ENCODE assay signal across 8 mouse cellular contexts in the genomic region with DNA sequence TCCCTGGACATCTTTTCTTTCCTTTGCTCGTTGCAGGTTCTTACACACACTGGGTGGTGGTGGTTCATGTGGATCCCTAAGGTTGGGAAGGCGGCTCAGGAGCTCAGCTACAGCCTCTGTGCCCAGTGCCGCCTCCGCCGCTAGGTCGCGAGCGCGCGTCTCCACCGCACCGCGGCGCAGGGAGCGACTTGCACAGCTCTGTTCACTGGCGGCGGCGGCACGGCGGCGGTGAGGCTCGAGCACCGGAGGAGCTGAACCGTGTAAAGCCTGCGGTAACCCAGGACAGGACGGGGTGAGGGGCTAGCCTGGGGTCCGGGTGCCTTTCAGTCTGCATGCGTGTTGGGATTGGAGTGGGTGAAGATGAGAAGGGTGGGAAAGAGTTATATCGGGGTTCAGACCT. TPM values are rescaled to one million over a fixed set of nuclear protein-coding genes. Genes with fewer than 3 reads are reported as not detected.
DNase-seq lines count a peak whose midpoint lies in the region; ATAC-seq and TF ChIP-seq lines count a peak whose summit lies in the region.

A gene (plus strand): TSS at position 201 of the 400 bp plus-strand sequence.

- H3K9ac ChIP-seq in heart, embryonic 14.5 days (ENCODE audit: low read length), result peak within 1 kb of the TSS; percentile 35; the same call in 1 of the 2 replicates
- H3K9ac ChIP-seq in kidney, postnatal 0 days (ENCODE audit: low read depth, low read length), result no peak within 1 kb of the TSS
- no peak within 1 kb of the TSS for H3K9ac ChIP-seq in limb, embryonic 15.5 days
- peak within 1 kb of the TSS; percentile 14; the same call in 1 of the 2 replicates for H3K9ac ChIP-seq in neural tube, embryonic 11.5 days (ENCODE audit: low read length)

- no peaks in the 10 kb centered on the region for H3K9me3 ChIP-seq in embryonic facial prominence, embryonic 10.5 days
- no peaks in the 10 kb centered on the region for H3K9me3 ChIP-seq in heart, embryonic 14.5 days (ENCODE audit: control insufficient read depth, low read length)
- no peaks in the 10 kb centered on the region for H3K9me3 ChIP-seq in kidney, postnatal 0 days (replicated peaks; ENCODE audit: low read length)
- no peaks in the 10 kb centered on the region for H3K9me3 ChIP-seq in limb, embryonic 15.5 days
- no peaks in the 10 kb centered on the region for H3K9me3 ChIP-seq in neural tube, embryonic 11.5 days (ENCODE audit: control insufficient read depth, low read length)

- H3K4me1 ChIP-seq in embryonic facial prominence, embryonic 10.5 days, result peaks cover 21% of the 10 kb centered on the region
- H3K4me1 ChIP-seq in heart, embryonic 14.5 days (ENCODE audit: control insufficient read depth in 2 of 2, insufficient read depth in 2 of 2, low read length in 2 of 2), result peaks cover 6% of the 10 kb centered on the region in 2 experiments; a peak in 1 of 4 replicates
- H3K4me1 ChIP-seq in kidney, postnatal 0 days (replicated peaks; ENCODE audit: insufficient read depth, low read length), result peaks cover 9% of the 10 kb centered on the region; the same call in 1 of the 2 replicates
- peaks cover 14% of the 10 kb centered on the region for H3K4me1 ChIP-seq in limb, embryonic 15.5 days
- H3K4me1 ChIP-seq in neural tube, embryonic 11.5 days (ENCODE audit: control insufficient read depth, insufficient read depth, low read length), result peaks cover 6% of the 10 kb centered on the region; the same call in 1 of the 2 replicates

- ATAC-seq in heart, embryonic 14.5 days (ENCODE audit: insufficient number of reproducible peaks, insufficient read depth, low FRiP score, low read depth), result peak; percentile 72
- peak; percentile 83 for ATAC-seq in kidney, postnatal 0 days (replicated peaks; ENCODE audit: low FRiP score, low read depth)
- 0 out of 2 replicates have a peak, but pooled peaks have one; percentile 63 for ATAC-seq in limb, embryonic 15.5 days (ENCODE audit: insufficient number of reproducible peaks, low FRiP score, low TSS enrichment, low read depth)
- ATAC-seq in neural tube, embryonic 11.5 days (ENCODE audit: insufficient read depth, low FRiP score, low TSS enrichment), result peak; percentile 94

- no peaks in the 10 kb centered on the region for H3K36me3 ChIP-seq in embryonic facial prominence, embryonic 10.5 days (replicated peaks)
- H3K36me3 ChIP-seq in heart, embryonic 14.5 days (ENCODE audit: control insufficient read depth, insufficient read depth, low read length), result no peaks in the 10 kb centered on the region
- no peaks in the 10 kb centered on the region for H3K36me3 ChIP-seq in kidney, postnatal 0 days (ENCODE audit: insufficient read depth, low read length)
- no peaks in the 10 kb centered on the region for H3K36me3 ChIP-seq in limb, embryonic 15.5 days
- no peaks in the 10 kb centered on the region for H3K36me3 ChIP-seq in neural tube, embryonic 11.5 days (ENCODE audit: control insufficient read depth, insufficient read depth, low read length)

- intact Hi-C loops in heart, postnatal 25 days (cut with DNase I), result no loop called here

- no peak within 1 kb of the TSS for H3K27ac ChIP-seq in embryonic facial prominence, embryonic 10.5 days (replicated peaks)
- H3K27ac ChIP-seq in heart, embryonic 14.5 days (replicated peaks in 1 of 2; ENCODE audit: control insufficient read depth in 1 of 2, insufficient read depth in 1 of 2, low read depth in 2 of 2, low read length in 2 of 2), result no peak within 1 kb of the TSS
- H3K27ac ChIP-seq in kidney, postnatal 0 days, result no peak within 1 kb of the TSS
- H3K27ac ChIP-seq in limb, embryonic 15.5 days, result no peak within 1 kb of the TSS
- H3K27ac ChIP-seq in neural tube, embryonic 11.5 days (ENCODE audit: low read depth, low read length), result no peak within 1 kb of the TSS

- H3K4me3 ChIP-seq in embryonic facial prominence, embryonic 10.5 days, result peak within 1 kb of the TSS; percentile 47
- H3K4me3 ChIP-seq in heart, embryonic 14.5 days (ENCODE audit: control insufficient read depth in 1 of 2, insufficient read depth in 1 of 2, low read depth in 1 of 2, low read length in 2 of 2), result peak within 1 kb of the TSS; percentile 31 to 36
- peak within 1 kb of the TSS; percentile 32 for H3K4me3 ChIP-seq in kidney, postnatal 0 days (replicated peaks; ENCODE audit: low read depth, low read length)
- peak within 1 kb of the TSS; percentile 29 for H3K4me3 ChIP-seq in limb, embryonic 15.5 days
- peak within 1 kb of the TSS; percentile 28 for H3K4me3 ChIP-seq in neural tube, embryonic 11.5 days (ENCODE audit: low read depth, low read length)

- H3K27me3 ChIP-seq in embryonic facial prominence, embryonic 10.5 days (replicated peaks; ENCODE audit: low read depth, poor library complexity, severe bottlenecking), result peaks cover 42% of the 10 kb centered on the region
- peaks cover 37% of the 10 kb centered on the region for H3K27me3 ChIP-seq in heart, embryonic 14.5 days (ENCODE audit: control insufficient read depth, insufficient read depth, low read length)
- H3K27me3 ChIP-seq in kidney, postnatal 0 days (ENCODE audit: insufficient read depth, low read length), result peaks cover 18% of the 10 kb centered on the region
- H3K27me3 ChIP-seq in limb, embryonic 15.5 days, result peaks cover 39% of the 10 kb centered on the region
- H3K27me3 ChIP-seq in neural tube, embryonic 11.5 days (ENCODE audit: control insufficient read depth, insufficient read depth, low read length), result peaks cover 23% of the 10 kb centered on the region

- peak; percentile 27 to 39 for DNase-seq in heart, adult 18-20 months
- no peak for DNase-seq in heart, postnatal 25 days (ENCODE audit: low spot score)
- DNase-seq in embryonic facial prominence, embryonic 10.5 days (ENCODE audit: low spot score), result peak; percentile 83
- DNase-seq in kidney, postnatal 0 days (ENCODE audit: low spot score), result peak; percentile 44
- peak; percentile 83 for DNase-seq in neural tube, embryonic 11.5 days (ENCODE audit: low spot score)
- peak; percentile 37 for DNase-seq in urinary bladder, adult 2 months (ENCODE audit: low spot score)

- WGBS in embryonic facial prominence, embryonic 10.5 days, result under 1% methylated on average over 29 of the region's 29 CpGs
- WGBS in heart, embryonic 14.5 days, result 3% methylated on average over 29 of the region's 29 CpGs
- WGBS in kidney, postnatal 0 days, result 2% methylated on average over 29 of the region's 29 CpGs
- under 1% methylated on average over 29 of the region's 29 CpGs for WGBS in limb, embryonic 15.5 days
- WGBS in neural tube, embryonic 11.5 days, result 1% methylated on average over 29 of the region's 29 CpGs

- H3K4me2 ChIP-seq in heart, embryonic 14.5 days (ENCODE audit: low read length), result peak within 1 kb of the TSS; percentile 72
- peak within 1 kb of the TSS; percentile 63 for H3K4me2 ChIP-seq in kidney, postnatal 0 days (ENCODE audit: low read length)
- H3K4me2 ChIP-seq in limb, embryonic 15.5 days, result peak within 1 kb of the TSS; percentile 51
- H3K4me2 ChIP-seq in neural tube, embryonic 11.5 days (ENCODE audit: low read depth), result peak within 1 kb of the TSS; percentile 54

- TF ChIP-seq CTCF in kidney, postnatal 0 days (IDR thresholded peaks at IDR 0.05; ENCODE audit: low read depth), result peak; percentile 52

RNA-seq across cellular contexts. Expression of the gene that starts here (rescaled TPM):
- total RNA-seq in heart, adult 18-20 months (2021), result 1 to 10 TPM; 1.5 to 1.6 TPM
- total RNA-seq in heart, postnatal 25 days (2021), result 1 to 10 TPM; 3.4 to 3.6 TPM
- 0.13 TPM in 1 of 2 replicates, not detected in the other for polyA plus RNA-seq in embryonic facial prominence, embryonic 10.5 days (2016; fragmentation: Nextera tagmentation; extraction: Ambion mirVana)
- polyA plus RNA-seq in heart, embryonic 14.5 days (2014; fragmentation: Nextera tagmentation; extraction: Ambion mirVana), result 0.16 TPM in 1 of 2 replicates, not detected in the other
- polyA plus RNA-seq in kidney, postnatal 0 days (2015; fragmentation: Nextera tagmentation; extraction: Ambion mirVana), result 0.05 and 0.14 TPM in 2 replicates
- 0.17 TPM in 1 of 2 replicates, not detected in the other for polyA plus RNA-seq in limb, embryonic 15.5 days (2015; fragmentation: Nextera tagmentation; extraction: Ambion mirVana)
- not detected in 2 replicates for polyA plus RNA-seq in neural tube, embryonic 11.5 days (2014; fragmentation: Nextera tagmentation; extraction: Ambion mirVana)
- 0.03 and 0.09 TPM in 2 replicates for polyA plus RNA-seq in urinary bladder, adult 2 months (2012; rRNA removed)

Comparison
In these comparisons a context has a peak if more than half of its experiments do, and no peak if none do; other contexts are left out.
1. Peak in DNase-seq and H3K4me3 ChIP-seq in embryonic facial prominence, embryonic 10.5 days; RNA of the gene not detected or under 1 TPM.
2. Peak in ATAC-seq, H3K4me3 ChIP-seq, H3K9ac ChIP-seq and H3K4me2 ChIP-seq in heart, embryonic 14.5 days; RNA of the gene not detected or under 1 TPM.
3. Peak in DNase-seq, ATAC-seq, H3K4me3 ChIP-seq and H3K4me2 ChIP-seq in kidney, postnatal 0 days; RNA of the gene not detected or under 1 TPM.
4. Peak in ATAC-seq, H3K4me3 ChIP-seq and H3K4me2 ChIP-seq in limb, embryonic 15.5 days; RNA of the gene not detected or under 1 TPM.
5. Peak in DNase-seq, ATAC-seq, H3K4me3 ChIP-seq, H3K9ac ChIP-seq and H3K4me2 ChIP-seq in neural tube, embryonic 11.5 days; RNA of the gene not detected or under 1 TPM.
6. Peak in DNase-seq in urinary bladder, adult 2 months; RNA of the gene not detected or under 1 TPM.